Mouse (Mus musculus) neural tube, embryonic 11.5 days (tissue): ENCODE results near the gene Serpina1d. TPM values are rescaled to one million over a fixed set of nuclear protein-coding genes. Genes with fewer than 3 reads are reported as not detected.

ENCODE experiments used
- polyA plus RNA-seq: library from polyadenylated mRNA; unstranded; fragments of >200 nt; fragmentation: Nextera tagmentation; extraction: Ambion mirVana; gene quantifications from 2 replicates; pipeline ENCODE4 v1.2.1, GENCODE M21; 2014

Gene Serpina1d
- polyA plus RNA-seq, 1 experiment from 2014 or later, result not detected

Other genes starting within 250 kb of the Serpina1d start
- 2.6 and 2.7 TPM in 2 replicates for gene Ppp4r4, start 241.3 kb downstream of the Serpina1d start, polyA plus RNA-seq
- 0.08 TPM in 1 of 2 replicates, not detected in the other for gene Serpina10, start 142.1 kb downstream of the Serpina1d start, polyA plus RNA-seq
- gene Serpina6, start 116.4 kb downstream of the Serpina1d start, polyA plus RNA-seq, result 0.33 and 0.84 TPM in 2 replicates
- not detected in 2 replicates for gene Serpina16, start 97.5 kb downstream of the Serpina1d start, polyA plus RNA-seq
- not detected in 2 replicates for gene Serpina1f, start 78.1 kb downstream of the Serpina1d start, polyA plus RNA-seq
- 0.38 TPM in 1 of 2 replicates, not detected in the other for gene Serpina1b, start 56.8 kb upstream of the Serpina1d start, polyA plus RNA-seq
- not detected in 2 replicates for gene Serpina1a, start 90.0 kb upstream of the Serpina1d start, polyA plus RNA-seq
- gene Serpina1c, start 131.3 kb upstream of the Serpina1d start, polyA plus RNA-seq, result not detected in 2 replicates
- gene Serpina1e, start 185.4 kb upstream of the Serpina1d start, polyA plus RNA-seq, result not detected in 2 replicates
- not detected in 2 replicates for gene Serpina11, start 216.4 kb upstream of the Serpina1d start, polyA plus RNA-seq
- not detected in 2 replicates for gene Serpina9, start 240.2 kb upstream of the Serpina1d start, polyA plus RNA-seq